Mouse (Mus musculus) kidney, adult 2 months (tissue): ENCODE data around the gene Arpc1a. TPM values are rescaled to one million over a fixed set of nuclear protein-coding genes. Genes with fewer than 3 reads are reported as not detected.
"Not testable (repeated sequence)": the region's sequence is repeated elsewhere in the genome, so short reads cannot be mapped to it uniquely, and the experiment has no call there.

Source experiments
- DNase-seq: peaks from one replicate; pipeline ENCODE4 v3.0.0; 2021
- H3K27ac ChIP-seq: fragments of 200-500 bp; 2 replicates; pipeline ENCODE4 v1.5.1; 2012; ENCODE audit warnings: low read depth, low read length, control low read depth, inconsistent platforms; ENCODE audit not compliant: insufficient read depth
- H3K27me3 ChIP-seq: fragments of 200-500 bp; replicated peaks from 2 replicates; pipeline ENCODE4 v1.6.1; 2012; ENCODE audit warnings: mild to moderate bottlenecking, moderate library complexity, low read length, inconsistent platforms; ENCODE audit not compliant: control insufficient read depth, insufficient read depth
- H3K36me3 ChIP-seq: fragments of 200-500 bp; 2 replicates; pipeline ENCODE4 v1.6.1; 2012; ENCODE audit warnings: mild to moderate bottlenecking, moderate library complexity, low read length, inconsistent platforms; ENCODE audit not compliant: control insufficient read depth, insufficient read depth
- H3K4me1 ChIP-seq: fragments of 200-500 bp; 2 replicates; pipeline ENCODE4 v1.6.1; 2011; ENCODE audit warnings: low read length; ENCODE audit not compliant: control insufficient read depth, insufficient read depth
- H3K4me3 ChIP-seq: fragments of 200-500 bp; 2 replicates; pipeline ENCODE4 v1.5.1; 2011; ENCODE audit warnings: mild to moderate bottlenecking, low read depth, low read length, control low read depth; ENCODE audit not compliant: insufficient read depth
- CTCF ChIP-seq: fragments of 200-500 bp; conservative IDR thresholded peaks from 2 replicates; pipeline ENCODE4 v1.5.1; 2011; ENCODE audit warnings: low read depth, mild to moderate bottlenecking, control low read depth, low read length, moderate library complexity, mixed read lengths; ENCODE audit not compliant: insufficient read depth, insufficient read length
- POLR2A ChIP-seq: fragments of 200-500 bp; IDR thresholded peaks from one replicate; pipeline ENCODE4 v1.6.1; 2011; ENCODE audit warnings: low read depth, low read length, control low read depth
- WGBS: fragments of 180-500 bp; shearing (Covaris S2); methylation state at CpG from one replicate; pipeline ENCODE4 v1.1.7; 2018; 5-methylcytosine and 5-hydroxymethylcytosine counted together
- polyA plus RNA-seq: library from polyadenylated mRNA; depleted of rRNA; stranded (reverse); fragments of >200 nt; gene quantifications from 2 replicates; pipeline ENCODE4 v1.2.3, GENCODE M21; 2012; rRNA removed

Gene Arpc1a
- 123 and 141 TPM in 2 replicates for polyA plus RNA-seq

DNA sequence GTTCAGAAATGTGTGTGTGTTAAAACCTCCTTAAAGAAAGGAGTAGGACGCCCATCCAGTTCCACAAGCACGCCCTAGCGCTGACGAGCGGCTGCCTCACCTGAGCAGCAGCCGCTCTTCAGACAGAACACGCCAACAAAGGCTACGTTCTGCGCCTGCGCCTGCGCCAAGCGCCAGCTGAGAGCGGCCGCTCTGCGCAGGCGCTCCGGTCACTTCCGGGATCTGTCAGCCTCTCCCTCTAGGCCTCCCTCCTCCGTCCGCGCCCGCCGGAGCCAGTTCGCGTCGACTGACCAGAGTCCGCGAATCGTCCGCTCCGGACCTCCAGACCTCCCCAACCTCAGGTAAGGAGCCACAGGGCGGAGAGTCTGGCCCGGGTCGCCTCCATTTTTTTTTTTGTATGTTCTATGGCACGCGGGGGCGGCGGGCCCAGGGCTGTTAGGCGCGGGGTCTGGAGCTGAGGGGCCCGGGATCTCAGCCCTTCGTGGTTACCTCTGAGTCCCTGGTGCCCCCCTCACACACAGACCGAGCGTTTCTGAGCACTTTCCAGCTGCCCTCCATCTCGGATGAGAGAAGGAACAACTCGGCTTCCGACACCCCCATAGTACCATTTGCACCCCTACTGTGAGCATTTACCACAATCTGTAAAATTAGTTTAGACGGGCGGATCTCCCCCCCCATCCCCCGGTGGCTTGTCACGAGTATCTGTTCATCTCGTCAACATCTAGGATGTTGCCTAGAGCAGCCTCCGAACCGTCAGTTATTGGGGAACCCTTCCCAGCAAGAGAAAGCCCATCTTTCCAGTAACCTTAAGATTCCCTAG, at the start of gene Arpc1a, which contains the start of gene Kpna7:
Arpc1a (plus strand) TSS at position 199 of the 820 bp plus-strand sequence.
Kpna7 (minus strand) TSS at position 399 of the 820 bp plus-strand sequence.
- Histone ChIP-seq H3K36me3 (no peaks in the 10 kb centered on the region), H3K4me3 (peak within 1 kb of the TSS; percentile 81), H3K27ac (peak within 1 kb of the TSS; percentile 46), H3K27me3 (no peaks in the 10 kb centered on the region), H3K4me1 (peaks cover 6% of the 10 kb centered on the region; the same call in 1 of the 2 replicates)
- DNase-seq = peak; percentile 97
- TF ChIP-seq CTCF (no peak), POLR2A (peak; percentile 67)
- under 1% methylated on average over 54 of the region's 54 CpGs for WGBS

DNA sequence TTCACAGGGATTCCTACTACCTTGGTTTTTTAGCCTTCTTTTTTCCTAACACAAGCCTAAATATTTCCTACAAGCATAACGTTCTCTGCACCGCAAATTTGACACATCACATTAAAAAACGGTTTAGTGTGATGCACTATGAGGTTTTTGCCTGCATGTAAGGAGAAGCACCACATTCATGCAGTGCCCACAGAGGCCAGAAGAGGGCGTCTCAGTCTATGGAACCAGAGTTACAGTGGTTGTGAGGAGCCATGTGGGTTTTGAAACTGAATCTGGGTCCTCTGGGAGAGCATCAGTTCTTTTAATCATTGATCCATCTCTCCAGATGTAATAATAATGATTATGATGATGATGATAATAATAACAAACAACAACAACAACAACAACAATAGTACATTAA, 42.0 kb upstream of the Arpc1a start:
- TF ChIP-seq CTCF (0 out of 2 replicates have a peak, but pooled peaks have one; percentile 16), POLR2A (no peak)

DNA sequence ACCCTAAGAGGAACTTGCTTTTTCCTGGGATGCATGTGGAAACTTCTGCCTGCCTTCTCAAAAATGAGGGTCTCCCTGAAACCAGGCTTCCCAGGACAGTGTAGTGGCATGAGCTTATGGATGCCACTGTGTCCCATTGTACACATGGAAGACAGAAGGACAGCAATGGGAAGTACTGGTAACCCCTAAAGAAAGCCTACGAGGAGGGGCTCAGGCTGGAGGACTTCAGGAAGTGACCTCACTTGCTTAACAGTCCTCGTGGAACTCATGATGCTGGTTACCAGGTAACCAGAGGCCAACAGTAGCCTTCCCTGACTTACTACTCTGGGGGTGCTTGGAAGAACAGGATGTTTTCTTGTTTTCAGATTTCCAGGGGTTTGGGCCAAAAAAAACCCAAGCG, 40.9 kb upstream of the Arpc1a start, which contains the start of gene 1700018F24Rik:
1700018F24Rik (plus strand) TSS at position 301 of the 400 bp plus-strand sequence.
- not testable (repeated sequence) for H3K36me3 ChIP-seq, H3K4me3 ChIP-seq, H3K4me1 ChIP-seq, DNase-seq, H3K27ac ChIP-seq, H3K27me3 ChIP-seq
- WGBS = 46% methylated on average over 3 of the region's 3 CpGs

More for the DNA sequence above, 42.0 kb upstream of the Arpc1a start:
- Histone ChIP-seq H3K4me1 (no peaks in the 10 kb centered on the region), H3K27me3 (no peaks in the 10 kb centered on the region), H3K4me3 (no peak overlapping the region), H3K27ac (no peak overlapping the region), H3K36me3 (no peaks in the 10 kb centered on the region)
- DNase-seq = no peak
- WGBS = 44% methylated on average over 4 of the region's 4 CpGs

DNA sequence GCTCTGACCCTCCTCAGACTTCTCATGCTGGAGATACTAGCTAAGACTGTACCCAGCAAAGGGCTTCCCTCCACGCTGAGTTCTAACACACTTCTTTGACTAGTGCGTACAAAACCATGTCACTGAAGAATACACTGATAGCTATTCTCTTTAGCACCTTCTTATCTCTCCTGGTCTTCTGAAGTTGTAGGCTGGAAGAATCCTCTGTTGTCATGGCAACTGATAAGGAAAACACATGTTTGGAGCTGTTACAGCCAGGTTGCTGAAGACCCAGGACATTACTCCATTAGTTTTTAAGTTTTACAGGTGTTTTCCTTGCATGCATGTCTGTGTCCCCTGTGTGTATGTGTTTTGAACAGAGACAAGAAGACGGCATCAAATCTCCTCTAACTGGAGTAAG, 29.4 kb upstream of the Arpc1a start:
- not testable (repeated sequence) for H3K36me3 ChIP-seq, H3K4me1 ChIP-seq, H3K27me3 ChIP-seq, DNase-seq, H3K4me3 ChIP-seq, H3K27ac ChIP-seq
- WGBS = 93% methylated on average over 3 of the region's 3 CpGs

DNA sequence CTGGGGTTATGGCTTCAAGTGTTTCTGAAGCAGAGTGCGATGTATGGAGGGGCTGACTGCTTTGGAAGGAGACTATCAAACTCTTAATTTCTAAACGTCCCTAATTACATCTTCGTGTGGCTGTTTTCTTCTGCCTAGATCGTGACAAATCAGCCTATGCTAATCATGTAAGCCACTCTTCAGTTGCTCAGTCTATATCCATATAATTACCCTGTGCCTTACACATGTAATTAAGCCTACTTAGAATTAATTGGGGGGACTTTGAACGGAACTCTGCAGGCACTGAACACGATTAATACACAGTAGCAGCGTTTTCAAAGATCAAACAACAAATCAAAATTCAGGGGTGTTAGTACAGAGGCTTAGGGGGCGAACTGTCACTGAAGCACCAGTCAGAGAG, 25.7 kb upstream of the Arpc1a start:
- H3K4me3 ChIP-seq = no peak overlapping the region

DNA sequence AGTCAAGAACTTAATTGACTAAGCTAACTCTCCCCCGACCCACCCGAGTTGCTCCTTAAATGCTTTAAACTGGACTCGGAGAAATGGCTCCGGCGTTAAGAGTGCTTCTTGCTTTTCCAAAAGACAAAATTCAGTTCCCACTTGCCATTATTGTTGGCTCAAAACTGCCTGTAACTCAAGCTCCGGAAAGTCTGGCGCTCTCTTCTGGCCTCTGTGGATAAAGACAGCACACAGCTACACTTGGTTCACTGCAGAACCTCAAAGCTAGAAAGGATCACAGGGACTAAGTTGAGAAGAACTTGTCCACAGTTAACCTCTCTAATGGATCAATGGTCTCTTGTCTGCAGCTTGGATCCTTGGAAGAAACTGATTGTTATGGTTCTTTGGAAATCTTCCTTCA, 24.9 kb upstream of the Arpc1a start:
- H3K4me3 ChIP-seq = no peak overlapping the region
- TF ChIP-seq POLR2A (no peak), CTCF (no peak)
- H3K36me3 ChIP-seq = no peaks in the 10 kb centered on the region
- no peaks in the 10 kb centered on the region for H3K27me3 ChIP-seq
- H3K4me1 ChIP-seq = no peaks in the 10 kb centered on the region
- H3K27ac ChIP-seq = no peak overlapping the region
- no peak for DNase-seq
- 88% methylated on average over 7 of the region's 7 CpGs for WGBS

More for the DNA sequence above, 25.7 kb upstream of the Arpc1a start:
- Histone ChIP-seq H3K4me1 (no peaks in the 10 kb centered on the region), H3K27me3 (no peaks in the 10 kb centered on the region), H3K36me3 (no peaks in the 10 kb centered on the region), H3K27ac (no peak overlapping the region)
- no peak for TF ChIP-seq CTCF
- no peak for TF ChIP-seq POLR2A
- WGBS = 81% methylated on average over 8 of the region's 8 CpGs
- no peak for DNase-seq

DNA sequence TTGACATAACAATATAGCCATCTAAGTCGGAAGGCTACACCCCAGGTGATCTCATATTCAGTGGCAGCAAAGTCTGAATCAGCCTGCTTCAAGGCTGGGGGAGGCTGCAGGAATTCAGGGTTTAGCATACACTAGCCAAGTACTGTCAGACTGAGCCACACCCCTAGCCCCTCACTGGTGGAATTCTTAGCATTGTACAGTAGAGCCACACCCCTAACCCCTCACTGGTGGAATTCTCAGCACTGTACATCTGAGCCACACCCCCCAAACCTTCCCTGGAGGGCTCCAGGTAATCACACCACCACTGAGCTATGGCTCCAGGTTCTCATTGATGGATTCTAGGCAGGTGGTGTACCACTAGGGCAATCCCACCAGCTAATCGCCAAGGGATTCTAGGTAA, 24.1 kb upstream of the Arpc1a start:
- no peaks in the 10 kb centered on the region for H3K27me3 ChIP-seq
- TF ChIP-seq CTCF = no peak
- no peak for TF ChIP-seq POLR2A

More for the DNA sequence above, 24.1 kb upstream of the Arpc1a start:
- no peak for DNase-seq
- 88% methylated on average over 2 of the region's 2 CpGs for WGBS
- Histone ChIP-seq H3K4me1 (no peaks in the 10 kb centered on the region), H3K36me3 (no peaks in the 10 kb centered on the region), H3K27ac (no peak overlapping the region), H3K4me3 (no peak overlapping the region)
